Mouse (Mus musculus): ENCODE results near the gene Wwp2.

- TF ChIP-seq EP300 (optimal IDR thresholded peaks at IDR 0.05) = no peak
- no peak for TF ChIP-seq CTCF (IDR thresholded peaks at IDR 0.05; ENCODE audit: low read depth)
Measured at GRCm38 (mm10) chr8:107577640-107578039, 141.5 kb downstream of the Wwp2 start.

All from stomach, postnatal 0 days (tissue).